Mouse (Mus musculus) gastrocnemius, postnatal 25 days (tissue): ENCODE measurements around the gene Gpr37l1. TPM values are rescaled to one million over a fixed set of nuclear protein-coding genes. Genes with fewer than 3 reads are reported as not detected.

Experiments
- DNase-seq: peaks from one replicate; pipeline ENCODE4 v3.0.0; 2022
- total RNA-seq, 2 experiments: library from RNA; stranded (reverse); gene quantifications; 1 replicate in 1 of 2; 2 replicates in 1 of 2; pipeline ENCODE4 v1.2.3; 2021

Gene Gpr37l1
- total RNA-seq, 2 experiments from 2014 or later = 0.59 to 0.83 TPM

GRCm38 (mm10) chr1:135181880-135182623 lies 14.6 kb upstream of the Gpr37l1 start:
- no peak for DNase-seq

- DNase-seq = no peak
These were observed 13.8 kb upstream of the Gpr37l1 start for GRCm38 (mm10) chr1:135181275-135181674.

DNA sequence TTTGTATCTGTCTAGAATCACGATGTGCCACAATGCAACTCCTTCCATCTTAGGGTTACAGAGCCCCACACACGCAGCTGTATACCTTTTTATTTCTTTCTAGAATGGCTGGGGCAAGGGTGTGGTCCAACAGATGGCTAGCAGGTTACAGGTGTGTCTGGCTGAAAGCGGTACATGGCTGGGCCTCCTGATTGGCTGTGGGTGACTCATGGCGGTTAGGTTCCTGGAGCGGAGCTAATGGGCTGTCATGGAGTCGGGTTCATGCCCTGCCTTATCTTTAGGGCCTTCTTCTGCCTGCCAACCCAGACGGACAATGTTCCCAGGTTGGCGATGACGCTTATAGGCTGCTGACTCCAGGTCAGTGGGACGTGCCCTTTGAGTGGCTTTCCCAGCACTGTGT lies 13.3 kb upstream of the Gpr37l1 start:
- DNase-seq = no peak

- DNase-seq = no peak
These were observed 11.4 kb upstream of the Gpr37l1 start for GRCm38 (mm10) chr1:135178863-135179262.

- DNase-seq = no peak
These were observed 10.2 kb upstream of the Gpr37l1 start for GRCm38 (mm10) chr1:135177724-135178123.

- no peak for DNase-seq
These were observed 7.7 kb upstream of the Gpr37l1 start for GRCm38 (mm10) chr1:135175176-135175575.

- no peak for DNase-seq
These were observed 5.8 kb upstream of the Gpr37l1 start for GRCm38 (mm10) chr1:135173311-135173710.

DNA sequence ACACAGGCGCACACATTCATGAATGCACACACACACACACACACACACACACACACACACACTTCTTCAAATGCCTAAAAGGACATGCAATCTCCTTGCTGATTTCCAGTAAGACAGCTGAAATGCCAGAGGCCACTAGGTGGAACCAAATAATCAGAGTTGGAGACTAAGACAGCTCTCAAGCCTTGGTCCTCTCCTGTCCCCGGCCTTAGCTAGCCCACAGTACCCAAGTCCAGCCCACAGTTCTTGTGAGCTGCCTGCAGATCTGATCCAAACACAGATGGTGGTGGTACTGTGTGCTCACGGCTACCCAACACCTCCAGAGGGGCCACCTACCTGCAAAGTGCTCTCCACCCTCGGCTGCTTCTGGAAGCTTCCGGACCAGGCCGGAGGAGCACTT lies 4.5 kb upstream of the Gpr37l1 start:
- DNase-seq = peak; percentile 47

DNA sequence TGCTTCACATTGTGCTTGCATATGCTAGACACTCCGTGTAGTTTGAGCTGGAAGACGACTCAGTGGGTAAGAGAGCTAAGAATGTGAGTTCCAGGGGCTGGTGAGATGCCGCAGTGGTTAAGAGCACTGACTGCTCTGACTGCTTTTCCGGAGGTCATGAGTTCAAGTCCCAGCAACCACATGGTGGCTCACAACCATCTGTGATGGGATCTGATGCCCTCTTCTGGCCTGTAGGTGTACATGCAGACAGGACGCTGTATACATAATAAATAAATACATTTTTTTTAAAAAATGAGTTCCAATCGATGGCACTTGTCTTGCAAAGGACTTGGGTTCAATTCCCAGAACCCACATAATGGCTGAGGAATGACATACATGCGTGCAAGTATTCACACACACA lies 3.7 kb upstream of the Gpr37l1 start:
- no peak for DNase-seq

- DNase-seq = no peak
These were observed 2.8 kb upstream of the Gpr37l1 start for GRCm38 (mm10) chr1:135170299-135170698.

DNA sequence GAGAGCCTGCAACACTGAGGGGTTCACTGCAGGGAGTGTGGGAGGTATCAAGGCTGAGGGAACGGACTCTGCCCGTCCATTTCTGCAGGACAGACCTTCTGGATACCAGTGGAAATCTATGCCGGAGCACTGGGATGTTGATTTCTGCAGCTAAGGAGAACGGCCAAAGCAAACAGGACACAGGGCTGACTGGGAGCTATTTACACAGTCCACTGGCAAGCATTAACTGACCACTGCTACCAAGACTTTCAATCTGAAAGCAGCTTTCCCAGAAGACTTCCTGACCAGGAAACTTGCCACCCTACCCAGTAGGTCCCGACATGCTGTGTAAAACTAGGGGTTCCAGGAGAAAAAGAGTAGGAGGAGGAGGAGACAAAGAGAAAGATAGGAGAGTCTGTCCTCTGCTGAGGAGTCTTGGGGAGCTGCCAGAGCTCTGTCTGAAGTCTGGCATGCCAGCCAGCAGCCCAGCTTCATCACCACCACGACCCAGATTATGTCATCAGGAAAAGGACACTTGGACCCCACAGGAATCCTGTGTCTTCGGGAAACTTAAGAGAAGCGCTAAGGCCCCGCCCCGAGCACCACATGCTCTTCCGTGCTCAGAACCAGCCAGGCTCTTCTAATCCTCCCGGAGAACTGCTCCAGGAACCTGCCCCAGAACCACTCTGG lies 2.2 kb upstream of the Gpr37l1 start:
- DNase-seq = no peak

DNA sequence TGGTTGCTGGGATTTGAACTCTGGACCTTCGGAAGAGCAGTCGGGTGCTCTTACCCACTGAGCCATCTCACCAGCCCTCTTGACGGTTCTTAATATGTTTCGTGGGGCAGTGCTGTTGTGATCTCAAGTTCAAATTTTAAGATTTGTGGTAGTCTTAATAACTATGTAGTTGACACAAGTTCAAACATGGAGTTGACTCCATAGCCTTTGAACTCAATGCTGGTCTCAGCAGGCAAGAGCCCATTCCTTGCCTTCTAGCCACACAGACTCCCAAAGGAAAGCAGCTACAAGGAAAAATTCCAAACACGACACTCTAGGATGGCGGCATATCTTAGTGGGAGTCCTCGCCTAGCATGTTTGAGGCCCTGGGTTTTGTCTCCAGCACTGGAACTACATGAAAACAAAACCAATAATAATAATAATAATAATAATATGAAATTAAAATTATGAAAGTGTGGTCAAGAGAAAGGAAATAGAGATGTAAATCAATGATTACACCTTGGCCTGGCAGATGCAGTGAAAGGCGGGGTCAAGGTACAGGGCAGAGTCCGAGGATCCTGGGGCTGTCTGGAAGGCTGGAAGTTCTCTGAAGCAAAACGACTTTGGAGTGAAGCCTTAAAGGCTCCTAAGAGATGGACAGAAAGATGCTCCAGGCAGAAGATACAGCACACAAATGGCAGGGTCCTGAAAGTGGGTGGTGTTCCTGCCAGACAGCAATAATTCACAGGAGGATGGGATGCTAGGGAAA lies 1.1 kb upstream of the Gpr37l1 start:
- DNase-seq = no peak

DNA sequence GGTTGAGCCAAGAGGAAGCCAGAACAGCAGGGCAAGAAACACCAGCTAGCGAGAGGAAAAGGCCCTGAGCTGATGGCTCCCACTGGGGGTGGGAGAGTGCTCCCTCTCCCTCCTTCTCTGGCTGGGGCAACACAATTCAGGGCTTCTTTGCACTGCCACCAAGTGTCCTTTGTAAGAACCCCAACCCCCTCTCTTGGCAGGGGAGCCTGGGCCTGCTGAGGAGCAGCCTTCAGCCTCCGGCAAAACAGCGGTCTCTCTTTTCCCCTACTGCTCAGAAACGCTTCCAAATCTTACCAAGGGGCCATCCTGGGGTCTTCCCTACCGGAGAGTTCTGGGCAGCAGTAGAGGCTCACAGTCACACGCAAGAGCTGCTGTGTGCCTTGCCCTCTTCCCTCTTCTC lies 4.8 kb downstream of the Gpr37l1 start:
- no peak for DNase-seq

DNA sequence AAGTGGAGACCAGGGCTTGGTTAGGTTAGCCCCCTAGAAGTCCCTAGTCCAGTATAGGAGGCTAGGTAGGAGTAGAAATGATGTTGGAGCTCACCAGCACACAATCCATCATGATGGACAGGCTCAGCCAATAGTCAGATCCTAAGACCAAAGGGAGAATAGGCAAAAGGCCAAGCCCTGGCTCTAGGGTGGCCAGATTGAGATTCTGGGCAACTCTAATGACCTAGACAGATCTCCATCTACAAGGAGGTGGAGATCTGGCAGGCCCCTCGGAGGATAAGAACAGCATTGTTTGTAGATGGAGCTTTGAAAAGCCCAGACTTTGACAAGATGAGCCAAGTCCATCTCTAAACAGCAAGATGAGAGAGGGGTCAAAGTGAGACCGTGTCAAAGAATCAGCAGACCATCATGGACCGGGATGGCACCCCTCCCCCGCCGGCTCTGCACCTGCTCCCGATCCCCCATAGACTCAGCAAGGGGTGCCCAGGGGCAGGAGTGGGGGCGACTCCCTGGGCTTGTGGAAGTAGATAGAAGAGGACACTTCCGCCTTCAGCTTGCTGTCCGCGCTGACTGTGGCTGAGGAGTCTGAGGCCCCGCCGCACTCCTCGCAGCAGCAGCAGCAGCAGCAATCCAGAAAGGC lies 7.0 kb downstream of the Gpr37l1 start:
- no peak for DNase-seq

GRCm38 (mm10) chr1:135159556-135160123 lies 7.8 kb downstream of the Gpr37l1 start:
- no peak for DNase-seq

GRCm38 (mm10) chr1:135159074-135159473 lies 8.4 kb downstream of the Gpr37l1 start:
- DNase-seq = no peak

DNA sequence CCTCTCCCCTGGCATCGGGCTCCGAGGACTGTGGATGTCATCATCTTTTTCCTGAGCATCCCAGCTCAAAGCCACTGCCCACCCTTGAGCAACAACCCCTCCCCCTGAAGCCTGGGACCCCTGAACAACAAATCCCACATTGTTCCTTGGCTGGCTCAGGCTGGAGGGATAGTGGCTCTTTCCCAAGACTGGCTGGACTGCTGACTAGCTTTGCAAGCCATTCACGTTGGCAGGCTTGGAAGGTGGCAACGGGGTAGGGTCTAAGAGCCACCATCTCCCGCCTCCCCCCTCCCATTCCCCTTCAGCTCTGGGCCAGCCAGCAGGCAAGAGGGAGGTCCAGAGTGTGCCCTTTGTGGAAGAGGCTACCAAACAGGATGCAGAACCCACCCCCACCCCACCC lies 8.8 kb downstream of the Gpr37l1 start:
- no peak for DNase-seq

DNA sequence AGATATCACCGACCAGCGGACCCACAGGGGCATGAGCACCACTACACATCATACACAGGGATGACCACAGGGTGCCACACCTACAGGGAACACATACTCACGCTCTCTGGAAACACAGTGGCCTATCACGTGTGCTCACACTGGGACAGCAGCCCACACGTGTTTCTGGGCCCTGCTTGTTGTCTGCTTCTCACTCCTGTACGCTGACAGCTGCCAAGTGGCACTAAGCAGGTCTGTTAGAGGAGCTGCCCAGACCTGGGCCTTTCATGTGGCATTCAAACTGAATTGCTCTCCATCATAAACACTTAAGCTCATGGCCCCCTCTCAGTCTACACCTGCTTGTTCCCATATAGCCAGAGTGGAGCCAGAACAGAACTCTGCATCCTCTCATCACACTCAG lies 11.2 kb downstream of the Gpr37l1 start:
- DNase-seq = no peak

DNA sequence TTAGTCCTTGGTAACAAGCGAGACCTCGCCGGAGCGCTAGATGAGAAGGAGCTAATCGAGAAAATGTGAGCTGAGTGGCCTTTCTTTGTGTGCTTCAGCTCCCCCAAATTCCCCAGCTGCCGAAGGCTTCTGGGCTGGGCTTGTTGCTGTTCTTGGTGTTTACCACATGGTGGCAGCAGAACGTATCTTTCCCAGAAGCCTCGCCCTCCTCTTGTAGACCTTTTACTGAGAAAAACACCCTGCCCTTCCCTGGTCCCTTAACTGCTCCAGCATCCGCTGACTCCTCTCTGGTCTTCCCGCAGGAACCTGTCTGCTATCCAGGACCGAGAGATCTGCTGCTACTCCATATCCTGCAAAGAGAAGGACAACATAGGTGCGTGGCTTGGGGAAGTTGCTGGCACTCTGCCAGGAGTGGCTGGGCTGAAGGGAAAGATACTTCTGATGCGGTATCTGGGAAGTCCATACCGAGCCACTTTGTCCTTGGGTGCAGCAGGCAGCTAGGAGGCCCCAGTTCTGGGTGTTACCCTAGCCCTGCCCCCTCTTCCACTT lies 13.0 kb downstream of the Gpr37l1 start:
- peak; percentile 63 for DNase-seq

GRCm38 (mm10) chr1:135154011-135154410 lies 13.5 kb downstream of the Gpr37l1 start:
- no peak for DNase-seq

GRCm38 (mm10) chr1:135148996-135149395 lies 18.5 kb downstream of the Gpr37l1 start:
- DNase-seq = no peak

GRCm38 (mm10) chr1:135148476-135148875 lies 19.0 kb downstream of the Gpr37l1 start:
- DNase-seq = no peak
